Mouse (Mus musculus): ENCODE results near the gene Samhd1. TPM values are rescaled to one million over a fixed set of nuclear protein-coding genes. Genes with fewer than 3 reads are reported as not detected.
"Not testable (repeated sequence)": the region's sequence is repeated elsewhere in the genome, so short reads cannot be mapped to it uniquely, and the experiment has no call there.

Samhd1 gene
- total and polyA plus RNA-seq, 3 experiments: 32.8 to 79.5 (median 67.9) TPM

GRCm38 (mm10) chr2:157170166-157170565, 35.1 kb upstream of the Samhd1 start:
- TF ChIP-seq USF2 (conservative IDR thresholded peaks at IDR 0.05; ENCODE audit: low read depth, low read length): no peak
- no peak for TF ChIP-seq BHLHE40 (IDR thresholded peaks at IDR 0.05; ENCODE audit: low read depth, low read length)
- no peak for TF ChIP-seq ZMIZ1 (IDR thresholded peaks at IDR 0.05; ENCODE audit: low read depth, low read length)
- no peak for TF ChIP-seq ELF1 (IDR thresholded peaks at IDR 0.05; ENCODE audit: low read depth, low read length)
- no peak for TF ChIP-seq ZKSCAN1 (IDR thresholded peaks at IDR 0.05; ENCODE audit: borderline replicate concordance, low read depth, low read length)
- no peak for TF ChIP-seq MYC (IDR thresholded peaks at IDR 0.05; ENCODE audit: low read depth, low read length)
- no peak for TF ChIP-seq RAD21 (IDR thresholded peaks at IDR 0.05; ENCODE audit: low read depth, low read length)
- in situ Hi-C loops (cut with MboI; ENCODE audit: low pct_ligation_motif_present, low pct_unique_long_range_greater_than_20kb, low sequenced_read_pairs) (no loop called here), dilution Hi-C loops (cut with MboI; ENCODE audit: extremely low pct_ligation_motif_present, extremely low pct_unique_long_range_greater_than_20kb, low sequenced_read_pairs) (no loop called here)
- no peaks in the 10 kb centered on the region for H3K9me3 ChIP-seq (replicated peaks; ENCODE audit: low read length)
- H3K4me1 ChIP-seq (ENCODE audit: control insufficient read depth in 1 of 2, insufficient read depth in 2 of 2): no peaks in the 10 kb centered on the region
- H3K4me3 ChIP-seq (replicated peaks in 1 of 3; ENCODE audit: low read depth in 2 of 3, low read length in 2 of 3, poor library complexity in 1 of 3): no peak overlapping the region
- no peak for DNase-seq (ENCODE audit: extremely low read depth)
- H3K9ac ChIP-seq (ENCODE audit: insufficient read depth, low read depth): no peak overlapping the region
- no peaks in the 10 kb centered on the region for H3K27me3 ChIP-seq (replicated peaks)
- H3K27ac ChIP-seq (ENCODE audit: insufficient read depth, low read depth): no peak overlapping the region
- H3K79me2 ChIP-seq (replicated peaks; ENCODE audit: control insufficient read depth, extremely low read depth, insufficient read depth, poor library complexity, severe bottlenecking): no peaks in the 10 kb centered on the region
- peaks cover 43 to 79% of the 10 kb centered on the region in 2 experiments for H3K36me3 ChIP-seq (replicated peaks in 1 of 2; ENCODE audit: control insufficient read depth in 1 of 2, insufficient read depth in 1 of 2, low read length in 1 of 2)
- no peak overlapping the region for H3K4me2 ChIP-seq (ENCODE audit: insufficient read depth, low read depth, poor library complexity, severe bottlenecking)

DNA sequence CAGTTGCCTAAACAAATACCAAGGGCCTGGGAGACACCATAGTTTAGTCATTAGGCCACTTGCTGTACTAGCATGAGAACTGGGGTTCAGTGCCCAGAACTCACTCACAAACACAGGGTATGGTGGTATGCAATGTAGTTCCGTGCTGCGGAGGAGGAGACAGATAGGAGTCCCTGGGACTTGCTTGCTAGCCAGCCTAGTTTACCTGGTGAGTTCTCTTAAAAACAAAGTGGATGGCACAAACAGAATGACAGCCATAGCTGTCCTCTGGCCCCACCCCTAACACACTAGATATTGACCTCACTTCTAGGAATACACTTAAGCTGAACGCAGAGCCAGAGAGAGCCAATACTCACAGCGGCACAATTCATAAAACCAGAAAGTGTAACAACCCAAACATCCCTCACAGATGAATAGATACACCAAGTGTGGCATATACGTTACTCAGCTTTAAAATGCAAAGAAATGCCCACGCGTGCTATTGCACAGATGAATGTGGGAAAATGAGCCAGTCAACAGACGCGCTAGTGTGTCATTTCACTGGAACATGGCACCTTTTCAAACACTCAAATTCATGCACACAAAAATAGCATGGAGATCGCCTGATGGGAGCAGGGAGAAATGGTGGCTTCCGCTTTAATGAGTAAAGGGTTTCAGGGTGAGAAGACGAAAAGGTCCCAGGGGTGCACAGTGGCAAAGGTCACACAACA, 31.5 kb upstream of the Samhd1 start:
- Histone ChIP-seq H3K4me2 (ENCODE audit: insufficient read depth, low read depth, poor library complexity, severe bottlenecking) (no peak overlapping the region), H3K9me3 (replicated peaks; ENCODE audit: low read length) (no peaks in the 10 kb centered on the region), H3K4me1 (ENCODE audit: control insufficient read depth in 1 of 2, insufficient read depth in 2 of 2) (no peaks in the 10 kb centered on the region), H3K27ac (ENCODE audit: insufficient read depth, low read depth) (no peak overlapping the region), H3K4me3 (replicated peaks in 1 of 3; ENCODE audit: low read depth in 2 of 3, low read length in 2 of 3, poor library complexity in 1 of 3) (no peak overlapping the region), H3K79me2 (replicated peaks; ENCODE audit: control insufficient read depth, extremely low read depth, insufficient read depth, poor library complexity, severe bottlenecking) (no peaks in the 10 kb centered on the region), H3K36me3 (replicated peaks in 1 of 2; ENCODE audit: control insufficient read depth in 1 of 2, insufficient read depth in 1 of 2, low read length in 1 of 2) (peaks cover 47 to 73% of the 10 kb centered on the region in 2 experiments), H3K27me3 (replicated peaks) (no peaks in the 10 kb centered on the region), H3K9ac (ENCODE audit: insufficient read depth, low read depth) (no peak overlapping the region)
- dilution Hi-C loops (cut with MboI; ENCODE audit: extremely low pct_ligation_motif_present, extremely low pct_unique_long_range_greater_than_20kb, low sequenced_read_pairs) (no loop called here), in situ Hi-C loops (cut with MboI; ENCODE audit: low pct_ligation_motif_present, low pct_unique_long_range_greater_than_20kb, low sequenced_read_pairs) (no loop called here)
- no peak for TF ChIP-seq ELF1 (IDR thresholded peaks at IDR 0.05; ENCODE audit: low read depth, low read length)
- TF ChIP-seq TCF12 (IDR thresholded peaks at IDR 0.05; ENCODE audit: low read depth, low read length): no peak
- no peak for TF ChIP-seq ZNF384 (IDR thresholded peaks at IDR 0.05; ENCODE audit: low read depth, low read length)
- TF ChIP-seq BHLHE40 (IDR thresholded peaks at IDR 0.05; ENCODE audit: low read depth, low read length): no peak
- DNase-seq (ENCODE audit: extremely low read depth): no peak

DNA sequence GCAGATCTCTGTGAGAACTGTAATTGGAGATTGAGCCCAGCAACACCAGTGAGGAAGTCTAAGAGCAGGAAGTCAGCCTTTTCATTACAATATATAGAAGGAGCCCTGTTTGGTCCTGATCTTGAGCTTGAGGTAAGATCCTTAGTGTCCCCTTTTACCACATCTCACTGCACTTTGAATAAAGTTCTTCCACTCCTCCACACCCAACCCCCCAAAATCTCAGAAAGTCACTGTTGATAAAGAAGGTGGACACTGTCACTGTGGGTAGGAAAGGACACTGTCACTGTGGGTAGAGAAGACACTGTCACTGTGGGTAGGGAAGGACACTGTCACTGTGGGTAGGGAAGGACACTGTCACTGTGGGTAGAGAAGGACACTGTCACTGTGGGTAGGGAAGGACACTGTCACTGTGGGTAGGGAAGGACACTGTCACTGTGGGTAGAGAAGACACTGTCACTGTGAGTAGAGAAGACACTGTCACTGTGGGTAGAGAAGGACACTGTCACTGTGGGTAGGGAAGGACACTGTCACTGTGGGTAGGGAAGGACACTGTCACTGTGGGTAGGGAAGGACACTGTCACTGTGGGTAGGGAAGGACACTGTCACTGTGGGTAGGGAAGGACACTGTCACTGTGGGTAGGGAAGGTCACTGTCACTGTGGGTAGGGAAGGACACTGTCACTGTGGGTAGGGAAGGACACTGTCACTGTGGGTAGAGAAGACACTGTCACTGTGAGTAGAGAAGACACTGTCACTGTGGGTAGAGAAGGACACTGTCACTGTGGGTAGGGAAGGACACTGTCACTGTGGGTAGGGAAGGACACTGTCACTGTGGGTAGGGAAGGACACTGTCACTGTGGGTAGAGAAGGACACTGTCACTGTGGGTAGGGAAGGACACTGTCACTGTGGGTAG, 30.5 kb upstream of the Samhd1 start:
- DNase-seq (ENCODE audit: extremely low read depth); H3K4me3 ChIP-seq (replicated peaks in 1 of 3; ENCODE audit: low read depth in 2 of 3, low read length in 2 of 3, poor library complexity in 1 of 3); in situ Hi-C loops (cut with MboI; ENCODE audit: low pct_ligation_motif_present, low pct_unique_long_range_greater_than_20kb, low sequenced_read_pairs); H3K27ac ChIP-seq (ENCODE audit: insufficient read depth, low read depth); H3K4me1 ChIP-seq (ENCODE audit: control insufficient read depth in 1 of 2, insufficient read depth in 2 of 2); H3K9me3 ChIP-seq (replicated peaks; ENCODE audit: low read length); H3K79me2 ChIP-seq (replicated peaks; ENCODE audit: control insufficient read depth, extremely low read depth, insufficient read depth, poor library complexity, severe bottlenecking); H3K9ac ChIP-seq (ENCODE audit: insufficient read depth, low read depth); H3K4me2 ChIP-seq (ENCODE audit: insufficient read depth, low read depth, poor library complexity, severe bottlenecking); H3K27me3 ChIP-seq (replicated peaks); dilution Hi-C loops (cut with MboI; ENCODE audit: extremely low pct_ligation_motif_present, extremely low pct_unique_long_range_greater_than_20kb, low sequenced_read_pairs): not testable (repeated sequence)
- peaks cover 51 to 79% of the 10 kb centered on the region in 2 experiments for H3K36me3 ChIP-seq (replicated peaks in 1 of 2; ENCODE audit: control insufficient read depth in 1 of 2, insufficient read depth in 1 of 2, low read length in 1 of 2)

Data from CH12.LX (cell line).